Mouse (Mus musculus) intestine, embryonic 14.5 days (tissue): ENCODE measurements around the gene Gbx1. TPM values are rescaled to one million over a fixed set of nuclear protein-coding genes. Genes with fewer than 3 reads are reported as not detected.

ENCODE experiments used
- ATAC-seq: fragments of 200-750 bp; cut with Nextera tagmentation; replicated peaks from 2 replicates; pipeline ENCODE4 v1.8.0; 2017; ENCODE audit warnings: low read depth, moderate number of reproducible peaks, moderate TSS enrichment, moderate library complexity; ENCODE audit not compliant: low FRiP score, low TSS enrichment
- DNase-seq: peaks from one replicate; pipeline ENCODE4 v3.0.0-alpha.2; 2018; ENCODE audit warnings: low spot score
- H3K27ac ChIP-seq: fragments of 300-500 bp; sonication (generic); 2 replicates; pipeline ENCODE4 v1.5.1; 2014; ENCODE audit warnings: low read depth, mild to moderate bottlenecking, control low read depth
- H3K27me3 ChIP-seq: fragments of 300-500 bp; sonication (generic); replicated peaks from 2 replicates; pipeline ENCODE4 v1.6.1; 2014; ENCODE audit warnings: low read length, control low read depth; ENCODE audit not compliant: control insufficient read depth, insufficient read depth
- H3K36me3 ChIP-seq: fragments of 300-500 bp; sonication (generic); 2 replicates; pipeline ENCODE4 v1.6.1; 2014; ENCODE audit warnings: low read length, control low read depth; ENCODE audit not compliant: control insufficient read depth, insufficient read depth
- H3K4me1 ChIP-seq: fragments of 300-500 bp; sonication (generic); replicated peaks from 2 replicates; pipeline ENCODE4 v1.6.1; 2014; ENCODE audit warnings: low read length, control low read depth, mixed read lengths; ENCODE audit not compliant: control insufficient read depth, insufficient read depth
- H3K4me2 ChIP-seq: fragments of 300-500 bp; sonication (generic); 2 replicates; pipeline ENCODE4 v1.6.1; 2014; ENCODE audit warnings: low read length
- H3K4me3 ChIP-seq: fragments of 300-500 bp; sonication (generic); 2 replicates; pipeline ENCODE4 v1.5.1; 2014; ENCODE audit warnings: low read depth, low read length, control low read depth, mixed read lengths
- H3K9ac ChIP-seq: fragments of 300-500 bp; sonication (generic); 2 replicates; pipeline ENCODE4 v1.6.1; 2014; ENCODE audit warnings: mild to moderate bottlenecking, low read length
- H3K9me3 ChIP-seq: fragments of 300-500 bp; sonication (generic); 2 replicates; pipeline ENCODE4 v1.6.1; 2016; ENCODE audit warnings: low read length, control low read depth; ENCODE audit not compliant: control insufficient read depth
- WGBS: fragments of 180-500 bp; shearing (Covaris S2); extraction: QIAGEN DNeasy Blood & Tissue Kit; methylation state at CpG from one replicate; pipeline ENCODE4 v1.1.7; 2014; 5-methylcytosine and 5-hydroxymethylcytosine counted together
- polyA plus RNA-seq: library from polyadenylated mRNA; unstranded; fragments of >200 nt; fragmentation: Nextera tagmentation; extraction: Ambion mirVana; gene quantifications from 2 replicates; pipeline ENCODE4 v1.2.1, GENCODE M21; 2014

Gene Gbx1
- polyA plus RNA-seq, 1 experiment from 2014 or later: 0.07 TPM

DNA sequence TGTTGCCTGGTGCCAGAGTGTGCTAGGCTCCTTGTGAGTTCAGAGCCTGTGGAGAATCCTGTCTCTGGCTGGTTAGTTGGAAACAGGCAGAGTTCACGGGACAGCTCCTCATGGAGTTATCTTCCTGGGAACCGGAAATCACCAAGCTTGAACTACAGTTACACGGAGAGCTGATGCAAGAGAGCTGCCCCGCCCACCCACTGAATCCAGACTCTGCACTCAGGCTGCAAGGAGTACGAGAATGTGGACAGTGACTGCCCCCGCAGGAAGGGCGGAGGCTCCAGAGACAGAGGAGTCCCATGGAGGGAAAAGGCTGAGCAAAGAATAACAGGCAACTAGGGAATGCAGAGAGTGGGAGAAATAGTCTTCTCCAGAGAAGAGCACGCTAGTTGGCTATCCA is 14.7 kb downstream of the Gbx1 start:
- Histone ChIP-seq H3K9ac (no peak overlapping the region), H3K27me3 (no peaks in the 10 kb centered on the region), H3K9me3 (no peaks in the 10 kb centered on the region), H3K36me3 (no peaks in the 10 kb centered on the region), H3K4me3 (no peak overlapping the region), H3K4me1 (no peaks in the 10 kb centered on the region), H3K4me2 (no peak overlapping the region), H3K27ac (no peak overlapping the region)
- 29% methylated on average over 8 of the region's 8 CpGs for WGBS
- DNase-seq (no peak), ATAC-seq (no peak)

DNA sequence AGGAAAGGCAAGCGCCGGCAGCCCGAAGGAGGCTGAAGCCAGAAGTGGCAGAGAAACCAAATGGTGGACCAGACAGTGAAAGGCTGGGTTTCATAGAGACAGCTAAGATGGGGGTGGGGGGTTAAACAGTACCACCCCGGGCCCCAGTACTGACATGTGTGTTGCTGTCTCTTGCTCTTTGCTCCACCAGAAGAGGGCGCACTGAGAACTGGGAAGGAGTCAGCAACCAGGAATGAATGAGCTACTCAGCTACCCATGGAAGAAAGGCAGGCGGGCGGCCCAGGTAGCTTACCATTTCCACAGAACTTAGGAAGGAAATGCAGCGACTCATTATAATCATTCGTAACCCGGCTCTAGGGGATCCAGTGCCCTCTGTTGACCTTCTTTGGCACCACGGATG is 16.4 kb downstream of the Gbx1 start:
- Histone ChIP-seq H3K9ac (no peak overlapping the region), H3K9me3 (no peaks in the 10 kb centered on the region), H3K27me3 (no peaks in the 10 kb centered on the region), H3K4me3 (no peak overlapping the region), H3K36me3 (no peaks in the 10 kb centered on the region), H3K4me1 (no peaks in the 10 kb centered on the region), H3K4me2 (no peak overlapping the region), H3K27ac (no peak overlapping the region)
- DNase-seq: no peak
- ATAC-seq: no peak
- WGBS: 46% methylated on average over 11 of the region's 11 CpGs

DNA sequence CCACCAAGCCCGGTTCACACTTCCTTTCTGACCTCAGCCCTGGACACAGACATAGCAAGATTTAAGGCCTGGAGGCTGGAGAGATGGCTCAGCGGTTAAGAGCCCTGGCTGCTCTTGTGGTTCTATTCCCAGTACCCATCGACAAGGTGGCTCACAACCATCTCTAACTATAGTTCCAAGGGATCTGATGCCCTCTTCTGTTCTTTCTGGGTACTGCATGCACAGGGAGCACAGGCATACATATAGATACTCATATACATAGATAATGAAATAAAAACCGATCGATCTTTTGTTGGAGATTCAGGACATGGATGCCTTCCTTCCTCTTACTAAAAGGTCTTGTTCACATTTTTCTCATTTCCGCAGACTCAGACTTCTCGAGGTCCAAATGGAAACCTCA is 18.6 kb downstream of the Gbx1 start:
- no peaks in the 10 kb centered on the region for H3K36me3 ChIP-seq
- DNase-seq (no peak), ATAC-seq (no peak)
- WGBS: 94% methylated on average over 7 of the region's 7 CpGs
- H3K27ac ChIP-seq: no peak overlapping the region
- no peak overlapping the region for H3K4me2 ChIP-seq
- H3K4me1 ChIP-seq: no peaks in the 10 kb centered on the region
- H3K27me3 ChIP-seq: peaks cover 15% of the 10 kb centered on the region
- H3K9me3 ChIP-seq: no peaks in the 10 kb centered on the region
- no peak overlapping the region for H3K4me3 ChIP-seq
- H3K9ac ChIP-seq: no peak overlapping the region

DNA sequence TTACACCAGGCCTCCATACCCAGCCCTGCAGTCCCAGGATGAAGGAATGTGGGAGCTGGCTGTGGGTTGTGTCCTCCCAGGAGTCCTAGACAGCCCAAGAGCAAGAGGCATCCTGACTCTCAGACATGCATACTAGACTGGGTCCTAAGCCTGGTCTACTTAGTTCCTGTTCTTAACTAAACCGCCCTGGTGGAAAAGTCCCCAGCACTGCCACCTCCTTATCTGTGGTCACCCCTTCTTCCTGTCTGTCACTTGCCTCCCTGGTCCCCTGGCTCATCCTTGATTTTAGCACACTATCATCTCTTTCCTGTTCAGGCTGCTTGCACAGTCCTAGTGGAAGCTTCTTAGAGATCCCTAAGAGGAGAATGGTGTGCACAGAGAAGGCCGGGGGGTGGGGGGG is 21.5 kb downstream of the Gbx1 start:
- WGBS: 63% methylated on average over 2 of the region's 2 CpGs
- no peaks in the 10 kb centered on the region for H3K4me1 ChIP-seq
- no peak overlapping the region for H3K9ac ChIP-seq
- H3K27me3 ChIP-seq: peaks cover 15% of the 10 kb centered on the region
- no peak for ATAC-seq
- no peak overlapping the region for H3K4me2 ChIP-seq
- peaks cover 23% of the 10 kb centered on the region for H3K36me3 ChIP-seq
- DNase-seq: no peak
- no peak overlapping the region for H3K4me3 ChIP-seq
- H3K9me3 ChIP-seq: no peaks in the 10 kb centered on the region
- H3K27ac ChIP-seq: no peak overlapping the region

DNA sequence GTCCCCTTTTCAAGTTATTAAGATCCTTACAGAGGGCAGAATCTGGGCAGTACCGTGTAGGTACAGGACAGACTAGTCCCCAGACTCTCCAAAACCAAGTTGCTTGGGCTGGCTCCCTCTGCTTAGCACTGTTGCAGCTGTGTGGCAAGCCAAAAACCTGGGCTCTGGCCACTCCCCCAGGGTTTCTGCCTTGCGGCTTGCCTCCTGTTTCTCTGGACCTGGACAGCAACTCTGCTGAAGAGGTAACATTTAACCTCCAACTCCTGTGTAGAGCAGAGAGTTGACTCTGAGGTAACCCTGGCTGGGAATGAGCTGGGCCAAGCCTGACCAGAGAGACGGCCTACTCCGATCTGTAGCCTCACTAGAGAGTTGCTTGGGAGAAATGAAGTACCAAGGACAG is 24.2 kb downstream of the Gbx1 start:
- DNase-seq (no peak), ATAC-seq (no peak)
- no peak overlapping the region for H3K9ac ChIP-seq
- H3K27me3 ChIP-seq: peaks cover 15% of the 10 kb centered on the region
- H3K9me3 ChIP-seq: no peaks in the 10 kb centered on the region
- H3K36me3 ChIP-seq: peaks cover 48% of the 10 kb centered on the region
- no peak overlapping the region for H3K4me3 ChIP-seq
- no peak overlapping the region for H3K4me2 ChIP-seq
- WGBS: 70% methylated on average over 4 of the region's 4 CpGs
- no peaks in the 10 kb centered on the region for H3K4me1 ChIP-seq
- no peak overlapping the region for H3K27ac ChIP-seq

DNA sequence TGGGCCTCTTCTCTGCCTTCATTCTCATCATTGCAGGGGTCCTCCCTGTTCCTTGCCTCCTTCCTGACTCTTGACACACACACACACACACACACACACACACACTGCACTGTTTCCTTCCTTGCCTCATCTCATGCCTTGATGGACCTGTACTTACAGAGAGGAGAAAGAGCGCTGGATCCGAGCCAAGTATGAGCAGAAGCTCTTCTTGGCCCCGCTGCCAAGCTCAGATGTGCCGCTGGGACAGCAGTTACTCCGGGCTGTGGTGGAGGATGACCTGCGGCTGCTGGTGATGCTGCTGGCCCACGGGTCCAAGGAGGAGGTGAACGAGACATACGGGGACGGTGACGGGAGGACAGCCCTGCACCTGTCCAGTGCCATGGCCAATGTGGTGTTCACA is 26.2 kb downstream of the Gbx1 start:
- WGBS: 86% methylated on average over 11 of the region's 11 CpGs
- H3K4me1 ChIP-seq: no peaks in the 10 kb centered on the region
- no peaks in the 10 kb centered on the region for H3K9me3 ChIP-seq
- H3K27me3 ChIP-seq: peaks cover 15% of the 10 kb centered on the region
- H3K36me3 ChIP-seq: peaks cover 58% of the 10 kb centered on the region
- H3K27ac ChIP-seq: no peak overlapping the region
- H3K4me2 ChIP-seq: no peak overlapping the region
- H3K9ac ChIP-seq: no peak overlapping the region
- ATAC-seq (no peak), DNase-seq (no peak)
- H3K4me3 ChIP-seq: no peak overlapping the region

DNA sequence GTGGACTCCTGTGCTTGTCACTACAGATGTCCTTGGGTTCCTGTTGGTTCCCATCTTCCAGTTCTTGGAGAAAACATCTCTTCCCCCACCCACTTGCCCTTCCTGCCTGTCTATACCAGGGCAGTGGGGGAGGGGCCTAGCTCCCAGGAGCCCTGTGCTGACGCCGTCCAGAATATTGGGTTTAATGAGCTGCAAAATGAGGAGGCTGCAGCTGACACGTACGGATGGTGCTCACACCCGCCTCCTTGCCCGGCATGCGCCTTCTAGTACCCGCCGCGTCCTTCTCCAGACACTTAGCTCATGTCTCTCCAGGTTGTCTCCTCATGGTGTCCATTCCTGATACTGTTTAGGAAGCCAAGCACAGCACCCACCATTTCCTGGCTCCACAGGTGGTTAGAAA is 27.9 kb downstream of the Gbx1 start:
- WGBS: 88% methylated on average over 10 of the region's 10 CpGs
- peaks cover 70% of the 10 kb centered on the region for H3K36me3 ChIP-seq
- ATAC-seq: no peak

DNA sequence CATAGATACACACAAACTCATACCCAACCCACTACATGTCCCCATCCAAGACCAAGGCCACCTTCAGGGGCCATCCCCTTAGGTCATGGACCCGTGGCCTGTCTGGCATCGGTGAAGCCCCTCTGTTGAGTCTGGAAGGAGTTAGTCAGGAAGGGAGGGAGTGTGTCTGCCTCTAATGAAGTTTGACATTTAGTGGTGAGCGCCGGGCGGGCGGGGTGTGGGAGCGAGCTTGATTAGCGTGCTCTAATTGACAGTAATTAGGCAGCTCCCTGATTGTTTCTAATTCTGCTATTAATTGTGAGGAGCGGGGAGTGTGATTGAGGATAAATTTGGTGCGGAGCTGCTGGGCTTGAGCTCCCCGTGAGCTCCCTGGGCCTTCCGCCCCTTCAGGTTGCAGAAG is 29.5 kb downstream of the Gbx1 start:
- no peak overlapping the region for H3K4me2 ChIP-seq
- H3K4me3 ChIP-seq: no peak overlapping the region
- H3K9me3 ChIP-seq: no peaks in the 10 kb centered on the region
- H3K9ac ChIP-seq: no peak overlapping the region
- DNase-seq: no peak
- no peaks in the 10 kb centered on the region for H3K27me3 ChIP-seq
- peaks cover 82% of the 10 kb centered on the region for H3K36me3 ChIP-seq
- 74% methylated on average over 12 of the region's 12 CpGs for WGBS
- no peak for ATAC-seq
- no peak overlapping the region for H3K27ac ChIP-seq
- no peaks in the 10 kb centered on the region for H3K4me1 ChIP-seq

More for the DNA sequence above, 27.9 kb downstream of the Gbx1 start:
- Histone ChIP-seq H3K4me2 (no peak overlapping the region), H3K27me3 (peaks cover 3% of the 10 kb centered on the region), H3K27ac (no peak overlapping the region), H3K9me3 (no peaks in the 10 kb centered on the region), H3K4me1 (no peaks in the 10 kb centered on the region), H3K9ac (no peak overlapping the region), H3K4me3 (no peak overlapping the region)
- DNase-seq: no peak

DNA sequence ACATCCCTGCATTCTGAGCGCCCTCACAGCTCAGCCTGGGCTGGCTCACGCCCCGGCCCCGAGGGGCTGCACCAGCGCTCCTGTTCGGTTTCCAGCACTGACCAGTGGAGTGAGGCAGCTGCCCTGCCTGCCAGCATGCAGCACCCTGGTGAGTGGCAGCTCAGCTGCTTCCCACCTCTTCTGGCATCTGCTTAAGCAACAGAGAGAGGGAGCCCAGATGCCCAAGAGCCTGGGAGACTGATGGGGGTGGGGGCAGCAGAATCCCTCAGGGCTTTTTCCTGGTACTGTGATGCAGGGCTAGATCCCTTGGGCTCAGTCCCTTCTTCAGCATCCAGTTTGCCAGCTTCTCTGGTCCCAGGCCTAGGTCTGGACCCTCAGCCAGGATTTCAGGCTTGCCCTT is 30.2 kb downstream of the Gbx1 start:
- H3K4me1 ChIP-seq: no peaks in the 10 kb centered on the region
- WGBS: 76% methylated on average over 6 of the region's 6 CpGs
- H3K4me3 ChIP-seq: no peak overlapping the region
- DNase-seq (no peak), ATAC-seq (no peak)
- H3K27ac ChIP-seq: no peak overlapping the region
- no peaks in the 10 kb centered on the region for H3K27me3 ChIP-seq
- H3K36me3 ChIP-seq: peaks cover 81% of the 10 kb centered on the region
- H3K9me3 ChIP-seq: no peaks in the 10 kb centered on the region
- no peak overlapping the region for H3K4me2 ChIP-seq
- no peak overlapping the region for H3K9ac ChIP-seq
